9 mouse cellular contexts compared by ENCODE assay signal in the genomic region with DNA sequence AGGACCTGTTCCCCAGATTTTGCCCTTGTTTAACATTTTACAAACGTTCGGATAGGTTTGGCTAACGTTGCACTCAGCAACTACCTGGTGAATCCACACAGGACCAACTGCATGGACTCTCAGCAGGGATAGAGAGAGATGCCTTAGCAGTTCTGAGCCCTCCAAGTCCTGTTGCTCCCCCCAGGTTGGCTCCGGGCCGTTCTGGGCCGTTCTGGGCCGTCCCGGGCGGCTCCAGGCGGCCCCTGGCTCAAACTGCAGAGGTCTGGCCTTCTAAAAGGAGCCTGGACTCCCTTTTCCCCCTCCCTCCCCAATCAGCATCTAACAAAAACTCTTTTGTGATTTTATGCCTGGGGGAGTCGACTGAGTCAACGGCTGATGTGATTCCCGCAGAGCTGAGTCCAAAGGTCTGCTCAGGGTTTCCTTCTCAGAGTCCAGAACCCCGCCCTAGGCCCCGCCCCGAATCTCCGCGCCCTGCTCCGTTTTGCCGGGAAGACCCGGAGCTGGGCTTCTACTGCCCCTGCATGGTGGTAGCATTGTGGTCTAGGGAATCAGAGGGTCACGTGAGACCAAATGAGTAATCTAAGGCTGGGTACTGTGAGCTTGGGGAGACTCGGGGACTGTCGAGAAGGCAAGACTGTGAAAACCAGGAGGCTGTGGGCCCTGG. TPM values are rescaled to one million over a fixed set of nuclear protein-coding genes. Genes with fewer than 3 reads are reported as not detected.
DNase-seq lines count a peak whose midpoint lies in the region; ATAC-seq and TF ChIP-seq lines count a peak whose summit lies in the region.
"Had no signal": no experiment of that assay in that cellular context is flagged by ENCODE, and none has a peak within 500 bp of the region (broad histone marks: within the 10 kb centered on the region; RNA-seq: fewer than 3 reads in every experiment).

No protein-coding gene starts in this region.

- DNase-seq in right cerebral cortex, adult 18-20 months, result peak; percentile 50
- no peak for DNase-seq in right cerebral cortex, postnatal 25 days
- DNase-seq in fibroblast of lung, adult 2 months (ENCODE audit: low read depth), result peak; percentile 96
- peak; percentile 91 for DNase-seq in kidney, postnatal 14 days
- peak; percentile 68 for DNase-seq in lung, adult 2 months
- peak; percentile 77 for DNase-seq in ovary, adult 18-20 months (ENCODE audit: low spot score)

- peak overlapping the region; percentile 73 for H3K4me2 ChIP-seq in heart, embryonic 16.5 days (ENCODE audit: low read depth, low read length)

- no peaks in the 10 kb centered on the region for H3K27me3 ChIP-seq in heart, embryonic 16.5 days (ENCODE audit: control insufficient read depth, insufficient read depth, low read length)
- H3K27me3 ChIP-seq: CH12.LX had no signal

- no peaks in the 10 kb centered on the region for H3K9me3 ChIP-seq in heart, embryonic 16.5 days (replicated peaks; ENCODE audit: control insufficient read depth, low read length)

- peak overlapping the region; percentile 39 for H3K4me3 ChIP-seq in heart, embryonic 16.5 days (ENCODE audit: low read length)
- H3K4me3 ChIP-seq in lung, adult 2 months (replicated peaks; ENCODE audit: extremely low read depth, low read depth, low read length), result peak overlapping the region; percentile 42

- peak; percentile 90 for ATAC-seq in heart, embryonic 16.5 days (replicated peaks; ENCODE audit: extremely low read depth, insufficient read depth, low FRiP score)
- ATAC-seq in monocyte, adult 5-6 weeks (replicated peaks; ENCODE audit: insufficient number of reproducible peaks, low FRiP score, low TSS enrichment, poor library complexity, severe bottlenecking), result no peak

- no peaks in the 10 kb centered on the region for H3K36me3 ChIP-seq in heart, embryonic 16.5 days (ENCODE audit: control insufficient read depth, insufficient read depth)

- peak; percentile 13; the same call in 1 of the 2 replicates for TF ChIP-seq CTCF in lung, adult 2 months (IDR thresholded peaks at IDR 0.05; ENCODE audit: insufficient read depth, low read length)

- peak overlapping the region; percentile 71 for H3K9ac ChIP-seq in heart, embryonic 16.5 days (ENCODE audit: low read length)

- peak overlapping the region; percentile 70 for H3K27ac ChIP-seq in heart, embryonic 16.5 days (ENCODE audit: low read length)

- peaks cover 15% of the 10 kb centered on the region for H3K4me1 ChIP-seq in heart, embryonic 16.5 days (ENCODE audit: control insufficient read depth, insufficient read depth, low read length)
- peaks cover 4% of the 10 kb centered on the region; the same call in 1 of the 2 replicates for H3K4me1 ChIP-seq in lung, adult 2 months (ENCODE audit: control insufficient read depth, insufficient read depth, low read length)

- 8% methylated on average over 24 of the region's 24 CpGs for WGBS in heart, embryonic 16.5 days
- 12% methylated on average over 24 of the region's 24 CpGs for WGBS in lung, adult 2 months

- TF ChIP-seq POLR2A in lung, adult 2 months (IDR thresholded peaks at IDR 0.05; ENCODE audit: borderline replicate concordance, extremely low read depth, low read depth, low read length), result no peak

RNA-seq across cellular contexts. Expression of gene Adamtsl4, which starts 14.3 kb away (rescaled TPM):
- polyA plus RNA-seq in heart, embryonic 16.5 days (2015; fragmentation: Nextera tagmentation; extraction: Ambion mirVana), result 8.5 and 13.7 TPM in 2 replicates
- polyA plus RNA-seq in lung, adult 2 months (2012; rRNA removed), result 51.3 and 52.3 TPM in 2 replicates
- total RNA-seq in monocyte, adult 5-6 weeks (2017), result 0.38 to 7.2 TPM (median 0.53 TPM) in 3 replicates

RNA-seq across cellular contexts. Expression of gene Ecm1, which starts 37.4 kb away (rescaled TPM):
- 44.1 and 49.2 TPM in 2 replicates for polyA plus RNA-seq in heart, embryonic 16.5 days (2015; fragmentation: Nextera tagmentation; extraction: Ambion mirVana)
- 465 and 807 TPM in 2 replicates for polyA plus RNA-seq in lung, adult 2 months (2012; rRNA removed)
- 1.6 to 7.1 TPM in 2 of 3 replicates, not detected in the other for total RNA-seq in monocyte, adult 5-6 weeks (2017)

RNA-seq across cellular contexts. Expression of gene Mcl1, which starts 43.4 kb away (rescaled TPM):
- polyA plus RNA-seq in heart, embryonic 16.5 days (2015; fragmentation: Nextera tagmentation; extraction: Ambion mirVana), result 31.9 and 38.3 TPM in 2 replicates
- 89.2 and 178 TPM in 2 replicates for polyA plus RNA-seq in lung, adult 2 months (2012; rRNA removed)
- 678 to 973 TPM (median 884 TPM) in 3 replicates for total RNA-seq in monocyte, adult 5-6 weeks (2017)

RNA-seq across cellular contexts. Expression of gene Tars2, which starts 58.0 kb away (rescaled TPM):
- polyA plus RNA-seq in heart, embryonic 16.5 days (2015; fragmentation: Nextera tagmentation; extraction: Ambion mirVana), result 41.3 and 43.3 TPM in 2 replicates
- 21.6 and 25.7 TPM in 2 replicates for polyA plus RNA-seq in lung, adult 2 months (2012; rRNA removed)
- total RNA-seq in monocyte, adult 5-6 weeks (2017), result 15.4 to 29.0 TPM (median 21.4 TPM) in 3 replicates
